Mouse (Mus musculus): ENCODE data around the gene Ano10. TPM values are rescaled to one million over a fixed set of nuclear protein-coding genes. Genes with fewer than 3 reads are reported as not detected.

The Ano10 gene
- polyA plus RNA-seq, 1 experiment from 2014 or later = 31.9 TPM

DNA sequence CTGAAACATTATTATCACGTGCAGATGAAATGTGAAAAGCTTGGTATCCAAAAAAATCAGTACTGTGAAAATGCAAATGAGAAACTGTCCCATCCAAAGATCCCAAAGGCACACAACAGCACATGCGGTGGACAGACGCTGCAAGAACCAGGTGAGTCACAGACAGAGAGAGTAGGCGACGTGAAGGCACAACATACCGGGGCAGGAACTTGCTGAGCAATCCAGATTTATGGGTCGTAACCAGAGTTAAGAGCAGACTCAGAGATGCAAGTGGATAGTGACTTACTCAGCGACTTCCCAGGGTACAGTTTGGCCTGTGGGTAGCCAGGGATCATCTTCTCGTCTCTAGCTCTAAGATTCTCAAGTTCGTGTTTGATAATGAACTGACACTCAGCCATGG lies 23.3 kb downstream of the Ano10 start:
- H3K4me3 ChIP-seq = no peak overlapping the region
- H3K9me3 ChIP-seq = no peaks in the 10 kb centered on the region
- no peaks in the 10 kb centered on the region; the same call in 1 of the 2 replicates for H3K36me3 ChIP-seq
- no peak overlapping the region for H3K27ac ChIP-seq
- H3K4me1 ChIP-seq = no peaks in the 10 kb centered on the region
- no peak overlapping the region for H3K9ac ChIP-seq
- H3K27me3 ChIP-seq = no peaks in the 10 kb centered on the region
- no peak overlapping the region for H3K4me2 ChIP-seq
- ATAC-seq (ENCODE audit: borderline replicate concordance, extremely low read depth, low FRiP score, low TSS enrichment) = no peak
- WGBS = 87% methylated on average over 10 of the region's 10 CpGs

DNA sequence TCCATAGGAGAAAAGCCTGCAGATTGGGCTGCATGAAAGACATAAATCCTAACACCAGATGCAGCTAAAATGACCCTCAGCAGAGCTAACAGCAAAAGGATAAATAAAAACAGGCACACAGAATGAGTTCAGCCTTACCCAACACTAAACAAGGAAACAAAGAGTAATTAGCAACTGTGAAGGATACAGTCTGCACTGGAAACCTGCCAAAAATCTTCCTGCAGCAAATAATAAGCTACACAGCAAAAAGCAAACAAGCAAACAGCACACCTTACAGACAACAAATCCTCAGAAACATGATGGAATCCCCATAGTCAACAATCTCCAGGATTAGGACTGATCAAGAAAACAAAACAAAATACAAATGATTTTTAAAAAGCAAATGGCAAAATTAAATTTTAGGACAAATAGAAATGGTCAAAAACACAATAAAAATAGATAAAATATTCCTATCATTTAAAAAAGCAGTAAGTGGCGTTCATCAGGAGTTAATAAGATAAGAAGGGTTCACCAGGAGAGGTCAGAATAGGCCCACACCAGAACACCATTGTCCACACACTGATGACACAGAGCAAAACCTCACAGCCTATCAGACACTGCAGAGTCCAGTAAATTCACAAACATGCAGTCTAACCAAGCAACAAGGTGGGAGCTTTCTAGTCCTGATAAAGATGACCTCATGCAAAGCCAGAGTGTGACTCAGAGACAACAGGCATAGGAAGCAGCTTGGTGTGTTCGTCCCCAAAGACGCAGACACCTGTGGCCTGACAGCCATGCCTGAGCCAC lies 24.8 kb downstream of the Ano10 start:
- Histone ChIP-seq H3K9me3 (no peaks in the 10 kb centered on the region), H3K4me1 (no peaks in the 10 kb centered on the region), H3K36me3 (no peaks in the 10 kb centered on the region; the same call in 1 of the 2 replicates), H3K4me2 (no peak overlapping the region), H3K9ac (no peak overlapping the region), H3K27ac (no peak overlapping the region), H3K27me3 (no peaks in the 10 kb centered on the region), H3K4me3 (no peak overlapping the region)
- ATAC-seq (ENCODE audit: borderline replicate concordance, extremely low read depth, low FRiP score, low TSS enrichment) = no peak
- WGBS = 81% methylated on average over 3 of the region's 3 CpGs

DNA sequence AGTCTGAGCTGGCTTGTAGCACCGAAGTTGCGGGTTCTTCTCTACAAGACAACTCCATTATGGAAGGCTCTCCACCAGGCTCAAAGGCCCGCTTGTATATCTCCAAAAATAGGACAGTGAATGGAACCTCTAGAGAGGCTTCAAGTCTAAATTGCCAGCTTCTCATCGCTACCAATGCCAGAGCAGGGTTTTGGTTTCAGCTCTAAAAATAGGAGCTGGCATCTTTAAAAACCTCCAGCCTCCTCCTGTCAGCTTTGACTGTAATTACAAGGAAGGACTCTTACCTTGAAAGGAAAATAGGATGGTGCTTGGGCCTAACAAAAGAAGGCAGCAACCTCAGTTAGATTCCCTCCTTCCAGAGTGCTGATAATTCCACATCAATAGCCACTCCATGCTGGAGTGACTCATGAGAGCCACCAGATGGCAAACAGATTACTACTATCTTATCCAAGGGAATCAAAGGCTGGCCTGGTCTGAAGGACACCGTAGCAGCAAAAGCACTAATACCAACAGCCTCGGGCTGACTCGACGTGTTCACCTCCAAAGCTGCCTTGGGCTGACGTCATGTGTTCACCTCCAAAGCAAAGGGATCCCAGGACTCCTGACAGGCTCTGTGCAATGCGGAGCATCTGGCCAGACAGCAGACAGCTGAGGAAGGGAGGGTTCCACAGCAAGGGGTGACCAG lies 28.6 kb downstream of the Ano10 start:
- ATAC-seq (ENCODE audit: borderline replicate concordance, extremely low read depth, low FRiP score, low TSS enrichment) = no peak
- no peaks in the 10 kb centered on the region for H3K4me1 ChIP-seq
- no peak overlapping the region for H3K4me3 ChIP-seq
- H3K27me3 ChIP-seq = no peaks in the 10 kb centered on the region
- H3K27ac ChIP-seq = no peak overlapping the region
- no peak overlapping the region for H3K4me2 ChIP-seq
- WGBS = 75% methylated on average over 10 of the region's 10 CpGs
- peaks cover 3% of the 10 kb centered on the region; the same call in 1 of the 2 replicates for H3K36me3 ChIP-seq
- no peak overlapping the region for H3K9ac ChIP-seq
- no peaks in the 10 kb centered on the region for H3K9me3 ChIP-seq

DNA sequence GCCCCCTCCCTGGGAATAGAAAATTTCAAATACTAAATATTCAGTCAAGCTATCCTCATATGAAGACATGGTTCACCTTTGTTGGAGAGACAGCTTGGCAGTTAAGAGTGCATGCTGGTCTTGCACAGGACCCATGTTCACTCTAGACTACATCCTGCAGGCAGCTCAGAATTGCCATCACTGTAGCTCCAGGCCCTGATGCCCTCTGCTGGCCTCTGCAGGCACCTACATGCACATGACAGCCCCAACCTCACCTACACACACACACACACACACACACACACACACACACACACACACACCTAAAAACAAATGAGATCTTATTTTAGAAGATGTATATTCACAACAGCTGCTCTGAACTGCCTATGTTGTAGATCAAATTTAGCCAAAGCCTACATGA lies 31.1 kb downstream of the Ano10 start:
- H3K36me3 ChIP-seq = peaks cover 11% of the 10 kb centered on the region; the same call in 1 of the 2 replicates
- no peak overlapping the region for H3K4me2 ChIP-seq
- no peaks in the 10 kb centered on the region for H3K4me1 ChIP-seq
- no peak for ATAC-seq (ENCODE audit: borderline replicate concordance, extremely low read depth, low FRiP score, low TSS enrichment)
- H3K9ac ChIP-seq = no peak overlapping the region
- H3K27me3 ChIP-seq = no peaks in the 10 kb centered on the region
- no peak overlapping the region for H3K4me3 ChIP-seq
- no peak overlapping the region for H3K27ac ChIP-seq
- no peaks in the 10 kb centered on the region for H3K9me3 ChIP-seq

DNA sequence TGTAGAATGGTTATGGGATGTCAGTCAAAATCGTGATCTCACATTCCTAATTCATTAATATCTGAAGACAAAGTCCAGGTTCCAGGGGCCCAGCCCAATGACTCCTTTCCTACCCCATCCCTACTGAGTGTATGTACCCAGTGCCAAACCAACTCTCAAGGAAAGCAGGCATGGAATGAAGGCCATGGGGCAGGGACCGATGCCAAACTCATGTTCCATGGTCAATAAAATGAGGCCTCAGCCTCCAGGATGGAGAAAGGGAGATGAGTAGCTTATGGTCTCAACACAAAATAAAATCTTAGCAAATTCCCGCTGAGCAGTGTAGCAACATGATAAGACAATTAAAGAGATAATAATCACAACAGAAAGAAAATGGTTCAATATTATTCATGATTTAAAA lies 39.8 kb downstream of the Ano10 start:
- Histone ChIP-seq H3K4me2 (no peak overlapping the region), H3K27me3 (no peaks in the 10 kb centered on the region), H3K9me3 (no peaks in the 10 kb centered on the region), H3K9ac (no peak overlapping the region), H3K27ac (no peak overlapping the region), H3K4me1 (no peaks in the 10 kb centered on the region), H3K4me3 (no peak overlapping the region), H3K36me3 (peaks cover 20% of the 10 kb centered on the region)
- 84% methylated on average over 3 of the region's 3 CpGs for WGBS
- ATAC-seq (ENCODE audit: borderline replicate concordance, extremely low read depth, low FRiP score, low TSS enrichment) = no peak

DNA sequence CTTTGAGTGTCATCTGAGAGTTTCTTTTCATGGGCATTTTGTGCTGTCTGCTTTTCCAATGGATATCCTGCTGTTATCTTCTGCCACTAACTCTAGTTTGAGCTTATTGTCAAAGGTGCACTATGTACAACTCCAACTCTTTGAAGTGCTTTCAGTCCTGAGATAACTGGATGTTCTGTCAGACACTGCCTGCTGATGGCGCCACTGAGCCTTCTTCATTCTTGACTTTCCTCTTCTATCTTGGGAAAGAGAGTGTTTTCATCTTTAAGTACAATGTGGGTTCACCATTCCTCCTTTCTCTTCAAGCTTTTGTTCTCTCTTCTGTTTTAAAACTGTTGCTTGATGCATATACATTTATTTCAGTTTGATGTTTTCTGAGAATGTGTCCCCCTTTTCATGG lies 42.1 kb downstream of the Ano10 start:
- Histone ChIP-seq H3K4me2 (no peak overlapping the region), H3K36me3 (peaks cover 17% of the 10 kb centered on the region; the same call in 1 of the 2 replicates), H3K27ac (no peak overlapping the region), H3K9ac (no peak overlapping the region), H3K4me1 (no peaks in the 10 kb centered on the region; the same call in 1 of the 2 replicates), H3K9me3 (no peaks in the 10 kb centered on the region), H3K27me3 (no peaks in the 10 kb centered on the region), H3K4me3 (no peak overlapping the region)
- no peak for ATAC-seq (ENCODE audit: borderline replicate concordance, extremely low read depth, low FRiP score, low TSS enrichment)
- 57% methylated on average over 1 of the region's 1 CpGs for WGBS

DNA sequence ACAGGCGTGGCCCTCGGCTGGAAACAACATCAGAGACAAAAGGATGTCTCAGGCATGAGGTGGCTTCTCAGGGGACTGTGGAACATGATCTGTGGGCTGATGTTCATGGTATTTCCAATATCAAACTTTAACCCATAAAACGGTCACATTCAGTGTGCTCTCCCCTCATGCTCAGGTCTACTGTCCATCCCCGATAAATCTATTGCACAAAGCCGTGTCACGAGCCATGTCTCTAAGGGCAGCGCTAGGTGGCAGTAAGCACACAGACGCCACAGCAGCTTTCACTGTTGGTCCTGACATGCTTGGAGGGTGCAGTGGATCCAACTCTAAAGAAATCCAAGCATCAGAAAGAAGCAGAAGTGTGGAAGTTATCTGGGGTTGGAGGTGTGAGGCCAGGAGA lies 46.1 kb downstream of the Ano10 start:
- Histone ChIP-seq H3K27me3 (no peaks in the 10 kb centered on the region), H3K9ac (no peak overlapping the region), H3K4me3 (no peak overlapping the region), H3K36me3 (peaks cover 22% of the 10 kb centered on the region), H3K27ac (no peak overlapping the region), H3K4me1 (no peaks in the 10 kb centered on the region; the same call in 1 of the 2 replicates), H3K9me3 (no peaks in the 10 kb centered on the region), H3K4me2 (no peak overlapping the region)
- no peak for ATAC-seq (ENCODE audit: borderline replicate concordance, extremely low read depth, low FRiP score, low TSS enrichment)
- 47% methylated on average over 8 of the region's 8 CpGs for WGBS

DNA sequence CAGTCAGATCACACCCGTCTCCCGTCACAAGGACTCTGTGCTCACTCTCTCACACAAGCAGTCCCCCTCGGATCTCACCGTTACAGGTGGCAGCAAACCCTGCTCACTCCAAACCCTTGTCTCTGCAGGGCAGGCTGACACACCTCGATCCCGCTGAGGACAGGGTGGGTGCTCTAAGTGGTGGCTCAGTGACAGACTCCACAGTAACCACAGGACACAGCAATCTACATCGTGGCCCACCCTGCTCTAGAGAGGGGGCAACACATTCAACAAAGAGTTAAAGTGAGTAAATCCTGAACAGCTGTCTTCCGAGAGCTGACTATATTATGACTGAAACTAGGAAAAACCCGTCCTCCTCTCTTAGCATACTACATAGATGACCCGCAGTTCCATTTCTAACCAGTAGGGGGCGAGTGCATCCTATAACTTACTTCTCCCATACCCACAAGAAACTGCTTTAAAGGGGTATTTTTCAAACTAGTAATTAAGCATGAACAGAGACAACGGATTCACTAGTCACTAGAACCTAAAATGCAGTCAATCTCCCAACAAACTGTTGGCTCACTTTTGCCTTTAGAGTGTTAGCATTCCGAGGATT lies 46.7 kb downstream of the Ano10 start:
- Histone ChIP-seq H3K4me3 (no peak overlapping the region), H3K4me1 (peaks cover 3% of the 10 kb centered on the region), H3K4me2 (no peak overlapping the region), H3K9me3 (no peaks in the 10 kb centered on the region), H3K27me3 (no peaks in the 10 kb centered on the region), H3K36me3 (peaks cover 19% of the 10 kb centered on the region), H3K9ac (no peak overlapping the region), H3K27ac (no peak overlapping the region)
- WGBS = 41% methylated on average over 13 of the region's 13 CpGs
- ATAC-seq (ENCODE audit: borderline replicate concordance, extremely low read depth, low FRiP score, low TSS enrichment) = no peak

DNA sequence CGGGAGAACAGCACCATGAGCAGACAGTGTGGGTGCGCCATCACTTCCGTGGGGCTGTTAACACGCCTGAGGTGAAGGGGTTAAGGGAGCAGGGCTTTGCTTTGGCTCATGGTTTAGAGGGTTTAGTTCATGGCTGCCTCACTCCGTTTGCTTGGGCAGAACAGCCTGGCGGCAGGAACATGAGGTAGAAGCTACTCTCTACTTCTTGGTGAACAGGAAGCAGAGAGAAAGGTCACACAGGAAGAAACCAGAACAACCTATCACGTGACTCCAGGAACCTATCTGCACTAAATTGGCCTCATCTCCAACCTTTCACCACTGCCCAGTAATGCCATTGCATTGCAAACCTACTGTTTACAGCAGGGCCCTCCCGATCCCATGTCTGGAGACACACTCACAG lies 48.3 kb downstream of the Ano10 start:
- 84% methylated on average over 8 of the region's 8 CpGs for WGBS
- H3K27ac ChIP-seq = no peak overlapping the region
- no peak for ATAC-seq (ENCODE audit: borderline replicate concordance, extremely low read depth, low FRiP score, low TSS enrichment)
- H3K27me3 ChIP-seq = no peaks in the 10 kb centered on the region
- no peak overlapping the region for H3K4me3 ChIP-seq
- no peak overlapping the region for H3K4me2 ChIP-seq
- H3K36me3 ChIP-seq = peaks cover 11% of the 10 kb centered on the region; the same call in 1 of the 2 replicates
- no peak overlapping the region for H3K9ac ChIP-seq
- H3K9me3 ChIP-seq = no peaks in the 10 kb centered on the region
- peaks cover 3% of the 10 kb centered on the region for H3K4me1 ChIP-seq

DNA sequence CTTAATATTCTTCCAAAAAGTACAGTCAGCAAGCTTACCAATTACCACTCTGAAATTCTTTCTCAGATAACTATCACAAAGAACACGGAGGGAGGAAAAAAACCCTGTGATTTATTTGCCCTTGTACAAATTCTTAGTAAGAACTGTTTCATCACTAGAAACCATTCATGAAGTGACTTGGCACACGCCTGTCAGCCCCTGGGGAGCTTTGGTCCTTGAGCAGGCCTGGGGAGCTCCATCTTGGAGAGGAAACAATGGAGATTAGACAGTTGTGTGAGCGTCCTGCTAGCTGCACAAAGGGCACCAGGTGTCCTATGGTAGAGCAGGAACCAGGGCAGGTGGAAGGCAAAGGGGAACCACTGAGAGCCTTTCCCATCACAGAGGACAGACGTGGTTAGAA lies 48.8 kb downstream of the Ano10 start:
- 75% methylated on average over 4 of the region's 4 CpGs for WGBS
- Histone ChIP-seq H3K27me3 (no peaks in the 10 kb centered on the region), H3K27ac (no peak overlapping the region), H3K9me3 (no peaks in the 10 kb centered on the region), H3K9ac (no peak overlapping the region), H3K4me3 (no peak overlapping the region), H3K36me3 (peaks cover 7% of the 10 kb centered on the region; the same call in 1 of the 2 replicates), H3K4me2 (no peak overlapping the region), H3K4me1 (peaks cover 3% of the 10 kb centered on the region)
- ATAC-seq (ENCODE audit: borderline replicate concordance, extremely low read depth, low FRiP score, low TSS enrichment) = no peak

DNA sequence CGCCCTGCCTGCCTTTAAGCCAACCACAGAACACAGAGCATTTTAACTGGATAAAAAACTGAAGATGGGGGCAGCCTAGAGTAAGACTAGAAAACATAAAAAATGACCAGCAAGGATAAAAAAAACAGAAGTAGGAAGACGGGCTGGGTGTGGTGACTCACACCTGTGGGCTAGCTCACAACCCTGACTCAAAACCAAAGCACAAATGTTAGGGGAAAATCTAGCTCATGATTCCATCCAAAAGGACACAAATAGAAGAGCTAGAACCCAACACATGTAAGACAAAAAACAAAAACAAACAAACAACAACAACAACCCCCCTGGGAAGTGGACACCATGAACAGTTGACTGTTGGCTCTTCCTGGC lies 49.4 kb downstream of the Ano10 start:
- Histone ChIP-seq H3K4me3 (no peak overlapping the region), H3K27ac (no peak overlapping the region), H3K36me3 (peaks cover 5% of the 10 kb centered on the region; the same call in 1 of the 2 replicates), H3K4me2 (no peak overlapping the region), H3K27me3 (no peaks in the 10 kb centered on the region), H3K9me3 (no peaks in the 10 kb centered on the region), H3K4me1 (peaks cover 3% of the 10 kb centered on the region), H3K9ac (no peak overlapping the region)
- no peak for ATAC-seq (ENCODE audit: borderline replicate concordance, extremely low read depth, low FRiP score, low TSS enrichment)
- WGBS = 33% methylated on average over 2 of the region's 2 CpGs
